Mouse (Mus musculus) frontal cortex, postnatal 10 days (tissue): ENCODE data around the gene Zfp687.

Source experiments
- DNase-seq, 2 experiments: peaks; one replicate each; pipeline ENCODE4 v3.0.0; 2022; ENCODE audit warnings: low spot score in 2 of 2, mixed read lengths in 1 of 2

Gene Zfp687

DNA sequence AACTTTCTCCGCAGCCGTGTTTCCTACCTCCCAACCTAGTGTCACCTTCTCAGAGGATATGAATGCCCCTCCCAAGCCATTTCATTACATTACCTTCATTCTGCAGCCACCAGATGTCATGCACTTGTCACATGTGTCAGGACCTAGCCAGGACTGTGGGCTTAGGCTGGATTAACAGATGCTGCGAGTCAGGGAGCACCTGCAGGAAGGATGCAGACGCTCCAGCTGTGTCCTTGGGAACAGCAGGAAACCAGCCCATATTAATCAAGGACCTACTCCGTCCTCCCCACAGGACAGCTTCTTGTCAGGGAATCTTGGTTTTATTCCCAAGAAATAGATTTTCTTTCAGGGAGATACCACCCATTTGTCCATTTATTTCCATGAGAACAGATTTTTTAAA lies 54.9 kb downstream of the Zfp687 start:
- no peak for DNase-seq

- no peak for DNase-seq
These were observed 55.4 kb downstream of the Zfp687 start for GRCm38 (mm10) chr3:94959871-94960270.

DNA sequence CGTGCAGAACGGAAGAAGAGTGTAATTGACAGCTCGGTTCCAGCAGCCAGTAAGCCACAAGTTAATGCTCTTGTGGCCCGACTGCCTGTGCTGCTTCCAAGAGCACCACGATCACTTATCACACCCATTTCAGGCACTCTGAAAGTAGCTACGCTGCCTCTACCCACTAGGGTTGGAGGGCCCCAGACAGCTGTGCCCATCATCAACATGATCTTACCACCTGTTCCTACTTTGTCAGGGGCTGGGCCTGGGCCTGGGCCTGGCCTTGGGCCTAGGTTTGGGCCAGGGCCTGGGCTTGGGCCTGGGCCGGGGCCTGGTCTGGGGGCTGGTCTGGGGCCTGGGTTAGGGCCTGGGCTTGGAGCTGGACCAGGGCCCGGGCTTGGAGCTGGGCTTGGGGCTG lies 57.0 kb downstream of the Zfp687 start:
- no peak for DNase-seq
